Mouse (Mus musculus) cortical plate, adult 2 months (tissue): ENCODE measurements around the gene Gm10260. TPM values are rescaled to one million over a fixed set of nuclear protein-coding genes. Genes with fewer than 3 reads are reported as not detected.

Source experiments
- H3K27ac ChIP-seq: fragments of 200-500 bp; 2 replicates; pipeline ENCODE4 v1.5.1; 2012; ENCODE audit warnings: low read length, control low read depth, inconsistent platforms; ENCODE audit not compliant: insufficient read depth
- H3K4me1 ChIP-seq: fragments of 200-500 bp; 2 replicates; pipeline ENCODE4 v1.6.1; 2011; ENCODE audit warnings: low read length; ENCODE audit not compliant: control insufficient read depth, insufficient read depth
- H3K4me3 ChIP-seq: fragments of 200-500 bp; 2 replicates; pipeline ENCODE4 v1.5.1; 2011; ENCODE audit warnings: mild to moderate bottlenecking, low read length, control low read depth; ENCODE audit not compliant: insufficient read depth
- CTCF ChIP-seq: fragments of 200-500 bp; IDR thresholded peaks from 2 replicates; pipeline ENCODE4 v1.5.1; 2011; ENCODE audit warnings: mild to moderate bottlenecking, control low read depth, low read length; ENCODE audit not compliant: insufficient read depth; ENCODE audit errors: extremely low read depth
- POLR2A ChIP-seq: fragments of 200-500 bp; IDR thresholded peaks from 2 replicates; pipeline ENCODE4 v1.6.1; 2011; ENCODE audit warnings: mild to moderate bottlenecking, low read length, control low read depth; ENCODE audit not compliant: insufficient read depth; ENCODE audit errors: extremely low read depth
- polyA plus RNA-seq: library from polyadenylated mRNA; depleted of rRNA; stranded (reverse); fragments of >200 nt; gene quantifications from 2 replicates; pipeline ENCODE4 v1.2.3, GENCODE M21; 2012

Gene Gm10260
- polyA plus RNA-seq, 1 experiment = 5.8 TPM

GRCm38 (mm10) chr13:97756091-97756490 lies 4.3 kb downstream of the Gm10260 start:
- TF ChIP-seq CTCF = no peak
- no peak for TF ChIP-seq POLR2A
- H3K27ac ChIP-seq = no peak overlapping the region

DNA sequence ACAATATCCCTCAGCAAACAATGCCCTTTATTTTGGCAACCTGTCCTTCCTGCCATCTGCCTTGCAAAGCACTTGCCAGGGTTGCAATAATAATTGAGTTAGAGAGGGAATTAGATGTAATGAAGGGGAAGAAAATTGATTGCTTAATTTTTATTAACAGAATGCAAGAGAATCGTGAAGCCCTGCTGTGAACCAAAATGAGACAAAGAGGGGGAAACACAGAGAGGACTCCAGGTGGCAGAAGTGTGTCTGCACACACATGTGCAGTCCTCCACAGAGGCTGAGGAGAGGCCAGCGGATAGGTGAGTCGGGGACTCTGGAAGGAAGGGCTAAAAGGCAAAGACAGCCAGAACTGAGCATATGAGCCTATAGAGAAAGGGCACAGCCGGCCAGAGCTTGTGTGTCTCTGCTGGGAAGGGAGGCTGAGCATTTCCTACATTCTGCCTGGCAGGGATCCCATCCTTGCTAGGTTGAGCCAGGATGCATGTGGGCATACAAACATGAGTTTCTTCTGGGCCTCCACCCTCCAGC lies 9.5 kb downstream of the Gm10260 start:
- Histone ChIP-seq H3K4me1 (no peaks in the 10 kb centered on the region), H3K27ac (no peak overlapping the region)

More at GRCm38 (mm10) chr13:97756091-97756490, 4.3 kb downstream of the Gm10260 start:
- no peaks in the 10 kb centered on the region for H3K4me1 ChIP-seq
- H3K4me3 ChIP-seq = no peak overlapping the region

GRCm38 (mm10) chr13:97747037-97747860 lies 13.2 kb downstream of the Gm10260 start:
- Histone ChIP-seq H3K4me3 (no peak overlapping the region), H3K27ac (no peak overlapping the region), H3K4me1 (peaks cover 2% of the 10 kb centered on the region; the same call in 1 of the 2 replicates)
- TF ChIP-seq CTCF (no peak), POLR2A (no peak)

More for the DNA sequence above, 9.5 kb downstream of the Gm10260 start:
- TF ChIP-seq CTCF (no peak), POLR2A (no peak)
- H3K4me3 ChIP-seq = no peak overlapping the region

- peaks cover 2% of the 10 kb centered on the region; the same call in 1 of the 2 replicates for H3K4me1 ChIP-seq
- H3K27ac ChIP-seq = no peak overlapping the region
- TF ChIP-seq CTCF (no peak), POLR2A (no peak)
- no peak overlapping the region for H3K4me3 ChIP-seq
Measured at GRCm38 (mm10) chr13:97744669-97745068, 15.8 kb downstream of the Gm10260 start.

- Histone ChIP-seq H3K4me3 (no peak overlapping the region), H3K4me1 (peaks cover 2% of the 10 kb centered on the region; the same call in 1 of the 2 replicates), H3K27ac (no peak overlapping the region)
- TF ChIP-seq CTCF = no peak
- no peak for TF ChIP-seq POLR2A
Measured at GRCm38 (mm10) chr13:97744036-97744435, 16.4 kb downstream of the Gm10260 start.

DNA sequence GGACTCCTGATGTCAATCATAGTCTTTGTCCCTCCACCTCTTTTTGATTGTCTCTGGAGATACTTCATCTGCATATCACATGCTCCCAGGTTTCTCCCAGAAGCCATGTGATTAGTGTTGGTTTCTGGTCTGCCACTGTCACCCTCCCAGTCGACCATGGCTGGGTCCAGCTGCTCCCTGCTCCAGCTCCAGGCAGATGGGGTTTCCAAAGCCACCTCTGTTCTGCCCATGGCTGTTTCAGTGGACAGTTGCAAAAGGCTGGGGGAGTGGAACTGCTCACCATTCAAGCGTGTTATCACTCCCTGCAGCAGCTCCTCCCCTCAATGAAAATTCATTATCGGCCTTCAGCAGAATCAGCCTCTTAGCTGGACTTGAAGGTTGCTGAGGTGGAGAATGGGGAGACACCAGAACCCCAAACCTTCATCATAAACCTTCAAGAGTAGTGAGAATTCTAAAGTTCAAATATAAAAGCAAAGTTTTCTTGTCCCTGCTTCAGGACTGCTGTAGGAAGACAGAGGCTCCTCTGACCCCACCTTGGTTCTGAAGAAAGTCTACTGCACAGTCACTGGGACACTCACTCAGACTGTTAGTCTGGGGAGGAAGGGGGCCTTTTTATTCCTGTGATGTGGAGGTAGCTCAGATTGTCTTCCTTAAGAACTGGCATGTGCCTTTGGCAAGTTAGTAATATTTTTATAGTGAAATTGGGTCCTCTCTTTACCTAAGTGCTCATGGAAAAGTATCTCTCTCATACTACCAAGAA lies 17.0 kb downstream of the Gm10260 start:
- no peak for TF ChIP-seq POLR2A
- no peak for TF ChIP-seq CTCF
- H3K4me1 ChIP-seq = peaks cover 2% of the 10 kb centered on the region; the same call in 1 of the 2 replicates
- H3K27ac ChIP-seq = no peak overlapping the region
- no peak overlapping the region for H3K4me3 ChIP-seq

- Histone ChIP-seq H3K27ac (no peak overlapping the region), H3K4me3 (no peak overlapping the region), H3K4me1 (no peaks in the 10 kb centered on the region)
- no peak for TF ChIP-seq CTCF
Measured at GRCm38 (mm10) chr13:97735931-97736330, 24.5 kb downstream of the Gm10260 start.

DNA sequence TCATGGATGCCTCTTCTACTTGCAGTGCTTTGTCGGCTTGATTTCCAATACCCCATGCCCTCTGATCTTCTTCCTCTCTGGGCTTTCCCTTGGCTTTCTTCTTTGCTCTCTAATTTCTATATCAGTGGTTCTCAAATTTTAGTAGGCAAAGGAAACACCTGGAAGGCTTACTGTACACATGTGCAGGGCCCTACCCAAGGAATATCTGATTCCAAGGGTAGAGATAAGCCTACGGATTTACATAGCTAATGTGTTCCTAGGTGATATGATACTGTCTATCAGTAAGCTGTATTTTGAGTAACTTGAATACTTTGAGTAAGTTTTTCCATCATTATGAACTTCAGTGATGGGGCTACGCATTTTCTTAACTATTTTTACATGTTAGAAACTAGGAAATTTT lies 25.7 kb downstream of the Gm10260 start:
- H3K4me1 ChIP-seq = no peaks in the 10 kb centered on the region
- TF ChIP-seq CTCF (no peak), POLR2A (no peak)
- H3K4me3 ChIP-seq = no peak overlapping the region
- H3K27ac ChIP-seq = no peak overlapping the region

DNA sequence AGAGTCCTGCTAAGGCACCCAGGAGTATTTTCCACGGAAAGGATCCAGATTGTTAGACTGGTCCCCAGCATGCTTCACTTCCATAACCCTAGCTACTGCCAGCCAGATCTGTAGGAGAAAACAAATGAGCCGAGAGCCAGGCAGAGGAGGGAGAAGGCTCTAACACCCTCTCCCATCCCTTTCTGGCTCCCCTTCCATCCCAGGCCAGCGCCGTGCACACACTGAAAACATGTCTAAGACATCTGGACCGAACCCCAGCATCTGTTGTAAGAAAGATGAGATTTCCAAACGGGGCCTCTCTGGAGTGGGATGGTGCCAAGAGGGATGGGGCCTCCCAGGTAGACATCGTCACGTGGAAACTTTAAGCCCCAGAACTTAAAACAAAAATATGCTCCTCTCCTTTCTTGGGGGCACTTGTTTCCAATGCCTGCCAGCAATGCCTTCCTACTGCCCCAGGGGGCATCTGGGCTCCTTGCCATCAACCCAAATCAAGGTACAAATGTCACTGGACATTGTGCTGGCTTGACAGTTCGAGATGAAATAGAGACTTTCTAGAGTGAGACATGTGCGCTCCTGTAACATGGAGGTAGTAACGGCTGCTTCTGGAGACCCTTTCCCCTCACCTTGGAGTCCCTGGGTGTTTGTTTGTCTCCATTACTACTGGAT lies 35.1 kb downstream of the Gm10260 start:
- TF ChIP-seq POLR2A = no peak
- TF ChIP-seq CTCF = no peak
- H3K4me3 ChIP-seq = no peak overlapping the region
- no peak overlapping the region for H3K27ac ChIP-seq

GRCm38 (mm10) chr13:97724551-97724950 lies 35.9 kb downstream of the Gm10260 start:
- Histone ChIP-seq H3K27ac (no peak overlapping the region), H3K4me1 (no peaks in the 10 kb centered on the region), H3K4me3 (no peak overlapping the region)
- TF ChIP-seq CTCF (no peak), POLR2A (no peak)

More for the DNA sequence above, 35.1 kb downstream of the Gm10260 start:
- no peaks in the 10 kb centered on the region for H3K4me1 ChIP-seq
